Mouse (Mus musculus): ENCODE measurements at regions not wholly inside any gene's neighbourhood (a gene's known extent, or its start where the extent isn't known, plus 50 kb on each side); places are given as distances from the start of the nearest gene placed in this dataset.

DNA sequence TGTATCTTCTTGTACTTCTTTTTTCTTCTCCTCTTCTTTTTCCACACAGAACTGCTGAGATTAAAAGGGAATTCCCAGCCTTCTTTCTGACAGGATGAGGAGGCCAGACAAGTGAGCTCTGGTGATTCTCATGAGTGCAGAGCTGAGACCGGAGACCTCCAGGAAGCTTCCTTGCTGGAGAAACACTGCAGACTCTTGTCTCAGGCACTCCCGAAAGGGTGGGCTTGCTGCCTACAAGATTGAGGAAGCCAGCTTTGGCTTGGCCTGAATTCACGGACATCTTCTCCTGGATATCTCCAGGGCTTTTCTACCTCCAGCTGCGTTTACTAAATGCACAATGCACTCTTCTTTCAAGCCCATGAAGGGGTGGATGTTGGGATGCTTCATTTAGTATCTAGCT, 226.0 kb downstream of the Csl start:
- DNase-seq: peak; percentile 74

DNA sequence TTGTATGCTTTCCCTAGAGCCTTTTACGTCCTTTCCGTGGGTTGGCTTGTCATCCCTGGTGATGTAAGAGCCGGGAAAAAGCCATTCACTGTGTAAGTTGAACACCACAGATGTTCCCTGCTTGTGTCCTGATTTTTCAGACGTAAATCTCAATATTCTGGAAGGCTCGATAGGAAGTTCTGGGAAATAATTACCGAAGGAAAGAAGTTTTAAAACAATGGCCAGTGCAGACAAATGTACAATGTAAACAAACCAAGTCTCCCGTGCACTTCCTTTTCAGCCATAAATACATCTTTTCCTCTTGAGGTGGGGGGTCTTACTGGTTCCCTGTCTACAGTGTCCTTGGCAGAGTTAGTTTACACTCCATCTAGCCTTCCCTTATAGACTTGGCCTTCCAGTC, 225.2 kb downstream of the Csl start:
- no peak for DNase-seq

- no peak for DNase-seq
Measured at GRCm38 (mm10) chr10:99538639-99539038, 220.8 kb downstream of the Csl start.

DNA sequence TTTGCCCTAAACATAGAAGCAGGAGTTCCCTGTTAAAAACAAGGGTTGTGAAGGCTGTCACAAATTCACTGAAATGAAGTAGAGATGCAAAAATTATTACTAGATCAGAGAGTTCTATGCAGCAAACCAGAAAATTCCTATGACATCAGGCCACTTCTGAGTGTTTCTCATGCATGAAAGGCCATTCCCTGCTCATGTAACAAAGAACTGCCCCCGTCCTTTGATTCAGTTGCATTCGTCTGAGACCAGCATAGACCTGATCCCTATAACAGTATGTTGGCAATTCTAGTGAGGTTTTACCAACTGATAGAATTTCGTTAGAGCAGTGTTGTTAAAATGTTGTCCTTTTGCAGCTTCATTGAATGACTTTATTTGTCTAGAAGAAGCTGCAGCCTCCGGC, 207.1 kb downstream of the Csl start:
- DNase-seq: peak; percentile 14

DNA sequence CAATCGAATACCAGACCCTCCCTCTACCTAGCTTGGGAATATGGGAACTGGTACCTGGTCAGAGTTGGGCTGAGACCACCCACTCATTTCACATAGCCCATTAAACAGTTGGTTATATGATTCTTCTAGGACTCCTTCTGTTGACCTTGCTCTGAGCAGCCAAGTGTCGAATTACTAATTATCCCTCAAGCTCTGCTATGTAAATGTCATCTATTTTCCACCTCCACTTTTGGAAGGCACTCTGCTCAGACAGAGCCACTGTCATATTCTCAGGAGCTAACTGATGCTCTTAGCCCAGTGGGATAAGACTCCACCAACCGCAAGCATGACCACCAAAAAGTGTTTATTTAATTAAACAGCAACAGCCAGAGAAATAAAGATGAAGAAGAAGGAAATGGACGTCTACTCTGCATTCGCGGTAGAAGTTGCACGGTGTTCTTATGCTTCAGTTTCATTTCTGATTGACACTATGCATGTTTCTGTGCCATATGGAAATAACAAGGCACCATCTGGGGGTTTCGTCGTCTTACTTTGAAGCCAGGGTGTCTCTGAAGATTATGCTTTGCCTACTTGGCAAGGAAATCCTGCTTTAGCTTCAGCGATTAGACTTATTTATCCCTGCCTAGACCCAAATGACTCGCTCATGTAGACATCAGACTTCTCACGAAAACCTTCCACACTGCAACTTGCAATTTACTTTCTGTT, 206.5 kb downstream of the Csl start:
- peak; percentile 45 for DNase-seq

- no peak for DNase-seq
Measured at GRCm38 (mm10) chr10:99555021-99555420, 204.4 kb downstream of the Csl start.

DNA sequence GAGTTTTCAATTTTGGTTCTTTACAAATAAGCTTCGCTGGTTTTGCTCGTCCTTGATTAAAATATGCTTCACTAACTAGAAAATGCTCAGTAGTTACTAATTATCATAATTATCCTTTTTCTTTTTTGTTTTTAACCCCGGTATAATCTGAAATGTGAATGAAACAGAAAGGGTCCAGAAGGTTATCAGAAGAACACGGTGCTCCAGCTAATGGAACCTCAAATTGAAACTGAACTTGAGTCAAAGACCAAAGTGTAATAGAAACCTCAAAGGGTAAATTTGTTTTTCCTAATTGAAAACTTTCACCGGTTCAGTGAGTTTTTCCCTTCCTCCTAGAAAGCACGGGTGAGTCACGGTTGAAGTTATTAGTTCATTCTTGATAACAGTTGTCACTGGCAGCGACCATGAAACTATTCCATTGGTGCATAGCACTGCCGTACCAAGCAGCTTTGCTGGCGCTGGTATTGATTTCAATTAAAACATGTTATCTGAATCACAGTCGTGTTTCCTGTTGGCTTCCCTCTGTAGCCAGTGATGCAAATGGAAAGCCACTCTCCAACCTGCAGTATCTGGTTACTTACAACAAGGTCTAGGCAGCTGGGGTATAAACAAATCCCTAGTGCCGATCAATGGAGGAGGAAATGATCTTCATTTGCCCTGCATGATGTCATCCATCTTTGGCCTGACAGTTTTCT, 203.7 kb downstream of the Csl start:
- DNase-seq: peak; percentile 30

DNA sequence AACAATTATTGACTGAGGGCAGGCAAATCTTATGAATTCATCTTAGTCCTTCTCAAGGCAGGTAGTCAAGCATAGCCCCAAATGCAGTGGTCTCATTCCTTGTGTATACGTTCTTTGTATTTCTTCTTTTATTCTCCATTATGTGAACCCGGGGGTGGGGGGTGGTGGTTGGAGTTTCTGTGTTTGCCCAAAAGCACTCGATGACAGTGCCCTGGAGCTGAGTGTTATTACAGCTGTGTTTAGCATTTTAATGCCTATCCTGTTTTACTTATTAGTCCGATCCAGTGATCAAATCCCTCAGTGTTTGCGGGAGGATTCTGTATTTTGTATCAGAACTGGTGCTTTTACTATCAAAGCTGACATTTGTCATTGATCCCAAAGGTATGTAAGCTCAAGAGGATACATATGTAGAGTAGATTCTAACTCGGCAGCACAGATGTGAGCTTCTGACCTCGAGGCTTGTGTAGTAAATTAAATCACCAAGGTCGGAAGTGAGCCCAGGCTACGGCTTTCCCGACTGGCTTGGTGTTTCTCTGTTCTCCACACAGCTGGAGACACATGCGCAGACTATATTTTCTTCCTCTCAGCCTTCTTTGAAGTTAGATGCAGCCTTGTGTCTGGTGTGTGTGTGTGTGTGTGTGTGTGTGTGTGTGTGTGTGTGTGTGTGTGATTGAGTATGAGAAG, 203.0 kb downstream of the Csl start:
- DNase-seq: no peak

DNA sequence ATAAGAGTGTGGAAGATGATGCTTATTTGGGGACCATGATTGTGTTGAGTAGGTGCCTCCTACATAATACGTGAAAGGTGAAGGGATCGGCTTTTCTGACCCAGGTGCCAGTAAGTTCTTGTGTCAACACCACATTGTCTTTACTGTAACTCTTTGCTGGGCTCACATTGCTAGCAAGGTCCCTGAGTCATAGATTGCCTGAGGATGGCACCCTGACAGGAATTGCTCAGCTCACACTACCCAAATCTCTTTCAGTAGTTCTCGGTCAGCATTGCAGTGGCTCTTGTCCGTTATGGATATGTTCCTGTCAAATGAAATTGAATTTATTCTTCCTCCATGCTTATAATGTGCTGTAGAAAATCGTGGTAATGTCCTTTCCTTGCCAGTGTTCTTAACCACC, 200.8 kb downstream of the Csl start:
- DNase-seq: peak; percentile 42

DNA sequence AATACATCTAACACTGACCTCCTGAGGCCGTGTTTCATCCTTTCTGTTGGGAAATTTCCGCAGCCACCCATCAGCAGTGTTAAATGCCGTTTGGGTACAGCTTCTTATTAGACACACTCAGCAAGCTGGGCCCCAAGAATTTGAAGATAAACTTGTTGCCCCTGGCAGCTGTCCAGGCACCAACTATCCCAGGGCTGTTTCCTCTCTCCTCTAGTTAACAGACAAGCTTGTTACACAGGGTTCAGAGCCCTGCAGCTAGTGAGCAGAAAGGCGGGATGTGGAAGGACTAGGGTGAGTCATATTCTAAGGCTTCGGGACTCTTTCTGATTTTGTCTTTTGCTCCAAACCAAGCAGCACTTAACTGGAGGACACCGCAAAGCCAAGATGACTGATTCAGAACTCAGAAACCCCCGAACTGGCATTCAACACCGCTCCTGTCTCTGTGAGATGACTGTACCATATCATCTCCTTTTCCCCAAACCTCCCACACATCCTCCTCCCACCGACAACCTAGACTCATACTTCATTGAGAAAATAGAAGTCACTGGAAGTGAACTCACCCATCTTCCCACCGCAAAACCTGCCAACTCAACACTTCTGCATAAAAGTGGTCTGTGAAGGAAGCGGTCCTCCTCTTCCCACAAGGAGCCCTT, 198.2 kb downstream of the Csl start:
- peak; percentile 91 for DNase-seq

DNA sequence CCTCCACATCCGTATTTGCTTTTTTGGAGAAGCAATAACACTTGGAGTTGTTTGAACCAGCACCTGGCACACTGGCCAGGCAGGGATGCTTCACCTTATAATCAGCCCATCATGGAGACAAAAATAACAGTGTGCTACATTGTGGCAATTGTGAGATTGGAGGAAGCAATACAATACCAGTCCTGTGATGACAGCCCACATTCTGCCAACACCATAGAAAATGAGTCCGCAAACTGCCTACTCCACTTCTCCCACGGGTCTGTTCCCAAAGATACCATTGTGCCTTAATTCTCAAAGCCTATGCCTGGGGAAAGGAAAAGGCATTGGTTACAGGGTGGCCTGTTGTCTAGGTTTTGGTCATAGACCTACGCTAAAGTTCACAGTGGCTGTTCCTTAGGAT, 194.9 kb downstream of the Csl start:
- DNase-seq: no peak

GRCm38 (mm10) chr10:99568424-99568823, 191.0 kb downstream of the Csl start:
- DNase-seq: no peak

- peak; percentile 65 for DNase-seq
Measured at GRCm38 (mm10) chr10:99570190-99570589, 189.3 kb downstream of the Csl start.

DNA sequence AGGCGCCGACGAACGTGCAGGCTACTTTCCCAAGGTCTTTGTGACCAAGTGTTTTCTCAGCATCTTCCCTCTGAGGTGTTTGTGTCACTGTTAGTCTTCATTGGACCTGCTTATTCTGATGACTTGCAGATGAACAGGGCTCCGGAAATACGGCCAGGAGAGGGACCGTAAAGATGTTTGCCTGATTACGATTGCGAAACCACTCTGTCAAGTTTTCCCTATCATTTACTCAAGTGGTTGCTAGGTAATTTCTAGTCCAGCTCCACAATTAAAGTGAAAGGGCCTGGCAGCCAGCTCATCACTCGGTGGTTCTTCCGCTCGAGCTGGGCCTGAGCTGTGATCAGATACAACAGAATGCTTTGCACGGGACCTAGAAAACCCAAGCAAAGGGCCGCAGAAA, 185.5 kb downstream of the Csl start:
- DNase-seq: no peak

DNA sequence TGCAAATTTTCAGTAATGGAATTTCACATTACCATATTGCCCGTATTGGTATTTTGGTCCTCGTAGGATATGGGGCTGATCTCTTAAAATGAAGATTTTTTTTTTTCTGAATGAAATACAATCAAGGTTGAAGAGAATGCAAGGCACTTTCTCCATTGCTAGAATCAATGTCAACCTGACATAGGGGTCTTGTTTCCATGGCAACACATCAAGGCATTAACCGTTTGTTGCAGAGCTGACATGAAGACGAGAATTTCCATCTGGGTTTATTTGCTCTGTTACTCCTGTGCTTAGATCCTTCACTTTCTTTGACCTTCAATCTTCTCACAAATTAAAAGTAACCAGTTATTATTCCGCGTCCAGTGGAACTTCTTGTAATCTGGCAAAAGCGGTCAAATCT, 184.2 kb downstream of the Csl start:
- DNase-seq: no peak

- no peak for DNase-seq
Measured at GRCm38 (mm10) chr10:99576301-99576700, 183.2 kb downstream of the Csl start.

GRCm38 (mm10) chr10:99577041-99577681, 182.3 kb downstream of the Csl start:
- no peak for DNase-seq

DNA sequence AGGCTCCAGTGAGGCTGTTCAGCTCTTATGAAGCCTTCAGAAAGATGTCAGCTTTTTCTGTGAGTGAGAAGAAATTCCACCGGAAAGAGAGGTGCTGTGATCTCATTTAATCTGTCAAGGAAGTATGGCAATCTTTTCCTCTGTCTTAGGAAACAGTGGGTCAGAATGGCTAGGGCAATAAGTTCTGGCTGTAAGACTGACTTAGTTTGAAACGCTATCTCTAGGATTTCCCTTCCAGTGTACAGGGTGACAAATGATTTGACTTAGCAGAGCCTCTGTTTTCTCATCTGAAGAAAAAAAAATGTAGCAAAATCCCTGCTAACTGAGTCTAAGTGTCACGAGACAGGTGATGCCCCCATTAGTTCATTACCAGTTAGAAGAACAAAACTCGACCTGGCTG, 181.1 kb downstream of the Csl start:
- no peak for DNase-seq

DNA sequence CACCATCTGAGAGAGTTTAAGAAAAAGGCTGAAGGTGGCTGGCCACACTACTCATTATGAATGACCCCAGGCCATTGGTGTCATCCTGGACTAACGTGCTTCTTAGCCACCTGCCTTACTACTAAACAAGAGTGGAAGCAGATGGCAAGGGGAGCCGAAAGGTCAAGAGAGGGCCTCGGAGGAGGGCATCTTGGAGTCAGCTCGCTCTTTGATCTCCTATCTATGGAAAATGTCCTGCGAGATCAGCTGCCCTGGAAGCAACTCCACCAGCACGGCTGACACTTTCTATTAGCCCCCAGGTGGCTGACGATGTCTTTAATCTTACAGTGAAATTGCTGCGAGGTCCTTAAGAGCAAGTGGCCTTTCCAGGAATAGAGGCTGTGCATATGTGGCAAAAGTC, 179.3 kb downstream of the Csl start:
- DNase-seq: no peak

GRCm38 (mm10) chr10:99581074-99581473, 178.4 kb downstream of the Csl start:
- no peak for DNase-seq

DNA sequence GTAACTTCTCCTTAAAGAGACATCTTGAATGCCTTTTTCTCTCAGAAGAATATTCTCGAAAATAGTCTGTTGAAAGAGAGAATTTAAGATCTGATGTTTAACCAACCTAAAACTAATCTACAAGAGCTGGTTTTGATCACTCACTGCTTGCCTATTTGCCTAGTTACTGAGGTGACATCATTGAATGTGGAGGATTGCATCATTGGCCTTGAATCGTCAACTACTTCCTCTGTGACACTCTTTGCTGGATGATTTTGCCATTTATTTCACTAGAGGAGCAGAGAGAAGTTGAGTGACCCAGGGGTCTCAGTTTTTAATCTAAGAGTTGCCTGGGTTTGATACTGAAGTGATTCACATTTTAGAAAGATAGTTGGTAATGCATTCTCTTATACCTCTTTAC, 174.6 kb downstream of the Csl start:
- DNase-seq: no peak

- DNase-seq: no peak
Measured at GRCm38 (mm10) chr10:99592220-99592619, 167.2 kb downstream of the Csl start.

GRCm38 (mm10) chr10:99595659-99596058, 163.8 kb downstream of the Csl start:
- no peak for DNase-seq
